Mouse (Mus musculus) thymus, adult 2 months (tissue): Measurements from ENCODE around the gene Ttc9.

Experiments
- CTCF ChIP-seq: fragments of 200-500 bp; IDR thresholded peaks from 2 replicates; pipeline ENCODE4 v1.5.1; 2012; ENCODE audit warnings: mild to moderate bottlenecking, control low read depth, low read length, moderate library complexity, borderline replicate concordance; ENCODE audit not compliant: control insufficient read depth, poor library complexity, insufficient read depth; ENCODE audit errors: extremely low read depth
- POLR2A ChIP-seq: fragments of 200-500 bp; IDR thresholded peaks from 2 replicates; pipeline ENCODE4 v1.6.1; 2012; ENCODE audit warnings: mild to moderate bottlenecking, low read length, control low read depth, moderate library complexity; ENCODE audit not compliant: control insufficient read depth, poor library complexity, insufficient read depth; ENCODE audit errors: extremely low read depth

DNA sequence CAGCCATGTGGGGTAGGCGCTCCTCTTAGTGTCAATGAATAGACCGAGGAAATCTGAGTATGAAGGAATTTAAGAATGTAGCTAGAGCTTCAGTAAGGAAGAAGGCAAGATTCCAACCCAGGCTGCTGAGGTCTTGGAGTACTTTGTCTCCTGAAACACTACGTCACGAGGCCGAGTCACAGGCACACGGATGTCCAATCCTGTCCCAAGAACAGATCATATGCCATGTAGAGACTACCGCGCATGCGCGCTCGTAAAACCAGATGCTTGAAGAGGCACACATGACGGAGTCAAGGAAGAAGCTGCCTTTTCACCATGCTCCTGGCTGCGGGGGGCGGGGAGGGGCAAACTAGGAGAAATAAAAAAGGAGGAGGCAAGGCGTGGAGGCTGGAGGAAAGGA is 59.1 kb downstream of the Ttc9 start:
- TF ChIP-seq CTCF (no peak), POLR2A (no peak)
